Mouse (Mus musculus) mouse trophoblast stem cell (cell line): ENCODE data around the gene Plekha3.

Experiments used
- in situ Hi-C, 2 experiments: fragments of 300-500 bp; cut with MseI, MboI; formaldehyde crosslinking; loops; 2 replicates in 1 of 2; 3 replicates in 1 of 2; pipeline ENCODE4 v1.15.1; 2025

The Plekha3 gene

DNA sequence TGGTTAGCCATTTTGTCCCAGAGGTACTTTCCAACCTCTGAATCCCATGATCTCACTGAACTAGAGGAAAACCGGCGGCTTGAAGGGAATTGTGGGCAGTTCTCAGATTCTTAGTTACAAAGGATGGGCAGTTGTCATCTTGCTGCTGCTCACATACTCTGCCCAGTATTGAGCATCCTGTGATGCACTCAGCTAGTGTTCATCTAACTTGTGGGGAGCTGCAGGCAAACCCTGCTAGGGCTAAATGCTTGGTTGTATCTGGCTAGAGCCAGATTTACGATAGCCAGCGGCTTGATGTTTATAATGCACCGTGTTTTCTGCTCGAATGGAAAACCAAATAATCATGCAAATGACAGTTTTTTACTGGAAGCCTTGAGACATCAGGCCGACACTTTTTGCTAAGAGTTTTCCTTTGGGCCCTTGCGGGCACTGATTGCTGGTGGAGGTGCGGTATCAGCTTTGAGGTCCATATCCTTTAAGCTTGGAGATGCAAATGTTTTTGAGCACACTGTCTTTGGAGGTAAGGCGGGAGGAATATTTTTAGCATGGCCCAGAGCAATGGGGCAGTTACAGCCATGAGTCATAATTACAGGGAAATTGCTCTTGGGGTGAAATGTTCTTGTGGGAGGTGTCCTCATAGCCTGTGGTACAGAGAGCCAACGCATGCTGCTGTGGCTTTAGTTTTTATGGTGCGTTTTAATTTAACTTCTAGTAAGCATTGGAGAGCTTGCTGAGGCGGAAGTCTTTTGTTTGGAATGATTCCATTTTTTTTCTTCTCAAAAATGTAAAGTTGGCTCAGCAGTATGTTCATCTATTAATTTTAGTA is 1.5 kb downstream of the Plekha3 start:
- in situ Hi-C loops = no loop called here

DNA sequence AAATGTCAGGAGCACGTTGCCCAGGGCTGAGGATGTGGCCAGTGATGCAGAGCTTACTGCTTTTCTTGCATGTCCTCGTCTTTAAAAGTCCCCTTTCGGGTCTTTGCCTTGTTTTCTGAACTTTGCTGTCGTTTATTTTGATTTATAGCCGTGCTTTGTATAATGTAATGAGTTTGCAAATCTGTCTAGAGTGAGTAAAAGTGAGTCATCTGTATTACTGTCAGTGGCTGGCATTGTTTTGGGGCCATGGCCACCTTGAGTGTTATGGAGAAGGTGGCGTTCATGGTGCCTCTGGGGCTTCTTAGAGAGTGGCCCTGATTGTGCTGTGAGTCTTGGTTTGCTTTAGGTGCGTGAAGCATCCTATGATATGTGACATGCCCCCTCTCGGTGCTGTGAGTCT is 7.2 kb downstream of the Plekha3 start:
- in situ Hi-C loops = no loop called here

DNA sequence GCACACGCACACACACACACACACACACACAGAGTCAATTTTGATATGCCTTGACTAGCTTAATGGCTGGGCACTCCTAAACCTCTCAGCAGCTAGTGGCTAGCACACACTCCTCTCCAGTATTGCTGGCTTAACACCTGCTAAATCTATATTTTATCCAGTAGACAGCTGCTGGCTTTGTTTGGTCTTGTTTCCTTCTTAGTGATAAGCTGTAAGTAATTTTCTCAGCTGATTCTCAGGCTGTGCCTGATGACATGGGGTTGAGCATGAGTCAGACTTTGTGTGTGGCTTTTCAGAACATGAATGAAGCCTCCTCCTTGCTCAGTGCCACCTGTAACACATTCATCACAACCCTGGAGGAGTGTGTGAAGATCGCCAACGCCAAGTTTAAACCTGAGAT is 11.9 kb downstream of the Plekha3 start:
- in situ Hi-C loops = no loop called here

DNA sequence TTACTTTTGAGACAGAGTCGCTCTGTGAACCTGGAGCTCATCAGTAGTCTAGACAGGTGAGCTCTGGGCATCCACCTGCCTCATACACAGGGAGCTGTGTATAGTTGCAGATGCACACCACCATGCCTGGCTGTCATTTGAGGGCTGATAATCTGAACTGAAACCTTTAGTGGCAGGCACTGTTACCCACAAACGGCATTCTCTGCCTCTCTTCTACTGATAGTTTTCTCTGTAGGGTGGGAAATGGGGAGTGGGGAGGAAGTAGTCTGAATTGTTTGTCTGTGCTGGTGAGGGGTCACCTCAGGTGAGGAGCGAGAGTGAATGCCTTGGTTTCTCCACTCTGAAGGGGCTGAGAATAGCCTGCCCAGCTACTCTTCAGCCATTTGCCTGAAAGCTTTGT is 12.5 kb downstream of the Plekha3 start:
- in situ Hi-C loops = no loop called here

DNA sequence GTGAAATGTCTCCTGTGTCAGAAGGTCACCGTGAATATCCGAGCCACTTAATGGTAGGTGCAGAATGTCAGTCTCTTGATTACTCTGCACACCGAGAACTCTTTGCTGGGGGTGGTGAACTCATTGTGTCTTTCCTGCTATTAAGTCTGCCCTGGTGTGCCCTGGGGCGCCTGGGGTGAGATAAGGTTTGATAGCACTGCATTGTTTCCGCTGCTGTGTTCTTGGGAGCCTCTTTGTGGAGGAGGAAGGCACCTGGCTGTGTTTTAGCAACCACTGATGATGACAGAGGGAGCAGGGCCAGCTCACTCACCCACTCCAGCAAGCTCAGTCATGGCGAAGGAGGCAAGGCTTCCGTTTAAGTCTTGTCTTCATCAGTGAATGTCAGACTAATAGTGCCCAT is 13.1 kb downstream of the Plekha3 start:
- in situ Hi-C loops = no loop called here

DNA sequence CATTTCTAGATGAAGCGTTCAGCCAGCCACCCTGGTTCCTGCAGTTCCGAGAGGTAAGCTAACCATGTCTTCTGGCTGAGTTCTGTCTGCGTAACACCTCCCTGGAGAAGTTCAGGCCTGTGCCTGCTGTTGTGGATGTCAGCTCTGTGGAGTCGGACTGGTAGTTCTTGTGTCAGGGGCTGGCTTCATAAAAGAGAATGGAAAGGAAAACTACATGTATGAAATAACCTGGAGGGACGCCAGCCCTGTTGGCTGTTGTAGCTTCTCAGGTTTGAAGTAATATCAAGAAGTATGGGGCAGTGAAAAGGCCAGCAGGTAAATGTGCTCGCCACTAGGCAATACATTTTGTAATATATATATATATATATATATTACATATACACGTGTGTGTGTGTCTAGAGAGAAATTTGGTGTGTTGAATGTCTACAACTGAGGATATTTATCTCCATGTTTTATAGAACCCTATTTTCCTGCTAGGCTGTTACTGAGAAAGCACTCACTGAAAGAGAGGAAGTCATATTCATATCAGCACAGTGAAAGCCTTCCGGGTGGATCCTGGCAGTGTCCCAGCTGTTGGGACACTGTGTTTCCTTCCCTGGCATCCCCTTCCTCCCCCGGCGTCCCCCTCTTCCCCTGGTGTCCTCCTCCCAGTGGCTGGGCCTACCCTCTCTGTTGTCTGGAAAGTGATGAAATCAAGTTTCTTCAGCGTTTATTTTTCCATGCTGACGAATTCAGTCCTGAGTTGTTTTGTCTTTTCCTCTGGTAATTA is 15.5 kb downstream of the Plekha3 start:
- in situ Hi-C loops = no loop called here

DNA sequence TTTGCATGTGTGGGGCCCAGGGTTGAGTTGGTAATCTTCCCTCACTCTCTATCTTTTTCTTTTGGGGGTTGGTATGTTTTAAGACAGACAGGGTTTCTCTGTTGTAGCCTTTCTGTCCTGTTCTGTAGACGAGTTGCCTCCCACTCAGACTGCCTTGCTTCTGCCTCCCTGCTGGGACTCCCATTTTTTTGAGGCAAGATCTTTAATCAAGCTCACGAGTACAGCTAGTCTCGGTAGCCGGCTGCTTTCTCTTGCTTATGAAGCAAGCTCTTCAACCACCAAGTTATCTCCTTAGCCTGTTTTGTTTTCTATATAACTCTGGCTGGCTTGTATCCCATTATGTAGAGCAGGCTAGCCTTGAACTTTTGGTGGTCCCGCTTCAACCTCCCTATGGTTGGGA is 18.7 kb downstream of the Plekha3 start:
- in situ Hi-C loops = no loop called here

DNA sequence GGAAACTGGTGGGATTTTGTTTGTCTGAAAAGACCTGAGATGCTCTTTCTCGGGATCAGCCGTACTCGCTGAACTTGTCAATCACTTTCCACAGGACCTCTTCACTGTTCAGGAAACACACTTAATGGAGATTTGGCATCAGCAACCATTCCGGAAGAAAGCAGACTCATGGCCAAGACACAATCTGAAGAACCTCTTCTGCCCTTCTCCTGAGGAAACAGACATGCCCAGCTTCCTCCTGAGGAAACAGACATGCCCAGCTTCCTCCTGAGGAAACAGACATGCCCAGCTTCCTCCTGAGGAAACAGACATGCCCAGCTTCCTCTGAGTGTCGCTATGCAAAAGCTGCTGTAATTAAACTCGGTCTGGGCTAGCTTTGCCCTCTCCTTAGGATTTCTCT is 20.2 kb downstream of the Plekha3 start:
- in situ Hi-C loops = no loop called here

DNA sequence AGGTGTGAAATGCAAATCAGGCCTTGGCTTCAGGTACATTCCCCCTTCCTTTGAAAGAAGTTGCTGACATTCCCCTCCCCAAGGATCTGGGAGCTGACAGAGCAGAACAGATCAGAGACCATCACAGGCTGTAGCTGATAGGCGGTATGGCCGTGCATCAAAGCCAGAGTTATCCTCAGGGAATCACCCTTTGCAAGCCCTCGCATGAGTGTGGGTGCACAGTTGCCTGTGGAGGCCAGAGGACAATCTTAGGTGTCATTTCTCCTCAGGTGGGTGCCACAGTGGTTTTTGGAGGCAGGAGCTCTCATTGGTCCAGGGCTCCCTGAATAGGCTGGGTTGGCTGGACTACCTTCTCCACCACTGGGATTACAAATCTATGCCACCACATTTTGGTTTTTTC is 27.1 kb downstream of the Plekha3 start:
- in situ Hi-C loops = no loop called here

DNA sequence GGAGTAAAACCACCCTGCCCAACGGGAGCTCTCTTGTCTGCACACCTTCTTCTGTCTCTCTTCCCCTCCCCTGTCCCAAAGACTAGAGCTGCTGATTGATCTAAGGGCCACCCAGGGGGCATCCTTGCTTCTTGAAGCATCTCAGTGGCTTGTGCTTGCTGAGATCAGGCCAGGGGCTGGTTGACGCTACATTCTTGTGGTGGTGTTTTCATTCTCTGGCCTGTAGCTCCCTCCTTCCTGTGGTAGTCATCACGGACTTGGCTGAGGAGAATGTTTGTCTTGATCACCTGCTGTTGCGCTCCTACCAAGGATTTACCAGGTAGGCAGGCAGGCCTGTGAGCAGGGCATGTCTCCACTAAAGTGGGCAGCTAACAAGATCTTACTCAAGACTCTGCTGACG is 27.7 kb downstream of the Plekha3 start:
- in situ Hi-C loops = no loop called here

DNA sequence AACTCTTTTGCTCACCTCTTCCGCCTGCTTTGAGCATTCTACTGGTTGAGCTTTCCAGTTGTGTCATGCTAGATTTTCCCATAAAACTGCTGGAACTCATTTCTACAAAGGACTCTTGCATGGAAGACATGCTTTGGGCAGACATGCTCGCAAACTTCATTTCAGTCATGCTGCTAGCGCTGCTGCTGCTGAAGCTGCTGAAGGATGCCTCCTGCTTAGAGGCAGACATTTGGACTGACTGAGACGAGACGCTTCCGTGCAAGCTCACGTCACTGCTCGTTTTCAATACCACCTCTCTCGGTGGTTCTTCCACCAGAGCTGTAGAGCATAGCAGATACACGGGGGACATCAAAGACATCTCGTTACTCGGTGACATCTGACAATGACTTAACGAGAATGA is 30.6 kb downstream of the Plekha3 start:
- in situ Hi-C loops = no loop called here

DNA sequence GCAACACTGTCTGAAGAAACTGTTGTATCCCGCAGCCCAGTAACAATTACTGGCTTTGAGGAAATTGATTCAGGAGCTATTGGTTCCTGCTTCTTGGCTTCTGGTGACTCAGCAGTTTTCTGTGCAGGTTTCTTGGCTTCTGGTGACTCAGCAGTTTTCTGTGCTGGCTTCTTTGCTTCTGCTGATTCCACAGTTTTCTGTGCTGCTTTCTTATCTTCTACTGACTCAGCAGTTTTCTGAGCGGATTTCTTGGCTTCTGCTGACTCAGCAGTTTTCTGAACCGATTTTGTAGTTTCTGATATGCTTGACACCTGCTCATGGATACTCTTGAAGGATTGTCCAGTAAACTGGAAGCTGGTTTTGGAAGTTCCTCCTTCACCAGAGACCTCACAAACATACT is 33.4 kb downstream of the Plekha3 start:
- in situ Hi-C loops = no loop called here

DNA sequence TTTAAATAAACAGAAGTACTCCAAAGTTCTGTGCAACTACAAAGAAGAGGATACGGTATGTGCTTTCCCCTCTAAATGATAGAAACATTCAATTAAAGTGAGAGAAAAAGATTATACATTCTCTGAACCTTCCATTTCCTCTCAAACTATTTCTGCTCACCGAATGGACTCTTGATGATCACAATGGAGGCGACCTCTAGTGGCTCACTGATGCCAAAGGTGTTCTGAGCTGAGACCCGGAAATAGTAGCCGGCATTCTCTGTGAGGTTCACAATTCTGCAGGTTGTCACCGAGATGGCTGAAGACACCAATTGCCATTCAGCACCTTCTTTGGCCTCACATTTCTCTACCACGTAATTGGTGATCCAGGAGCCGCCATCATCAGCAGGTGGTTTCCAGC is 39.9 kb downstream of the Plekha3 start:
- in situ Hi-C loops = no loop called here

DNA sequence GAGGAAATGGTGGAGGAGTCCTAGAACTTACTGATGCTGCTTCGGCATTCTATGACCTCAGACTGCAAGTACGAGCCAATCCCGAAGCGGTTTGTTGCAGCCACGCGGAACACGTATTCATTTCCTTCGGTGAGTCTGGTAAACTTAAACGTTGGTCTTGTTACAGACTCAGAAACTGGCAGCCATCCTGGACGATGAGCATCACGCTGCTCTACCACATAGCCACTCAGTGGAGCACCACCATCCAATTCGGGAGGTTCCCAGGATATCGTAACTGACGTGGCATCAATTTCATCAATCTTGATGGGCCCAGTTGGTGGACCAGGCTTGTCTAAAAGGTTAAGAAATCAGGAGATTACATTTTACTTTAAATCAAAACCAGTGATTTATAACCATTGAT is 44.6 kb downstream of the Plekha3 start:
- in situ Hi-C loops = no loop called here
